Mouse (Mus musculus) liver, embryonic 14.5 days (tissue): ENCODE data around the gene Bri3bp. TPM values are rescaled to one million over a fixed set of nuclear protein-coding genes. Genes with fewer than 3 reads are reported as not detected.
"Not testable (repeated sequence)": the region's sequence is repeated elsewhere in the genome, so short reads cannot be mapped to it uniquely, and the experiment has no call there.

ENCODE experiments used
- ATAC-seq: fragments of 200-750 bp; cut with Nextera tagmentation; 2 replicates; pipeline ENCODE4 v1.8.0; 2017; ENCODE audit warnings: moderate number of reproducible peaks, mild to moderate bottlenecking, moderate library complexity; ENCODE audit not compliant: insufficient read depth
- DNase-seq, 3 experiments: peaks; one replicate each; pipeline ENCODE4 v3.0.0-alpha.2; 2012 to 2013; ENCODE audit warnings: low read depth in 3 of 3, low spot score in 3 of 3
- H3K27ac ChIP-seq: fragments of 300-500 bp; sonication (generic); 2 replicates; pipeline ENCODE4 v1.5.1; 2014; ENCODE audit warnings: moderate library complexity, mild to moderate bottlenecking, control low read depth, inconsistent platforms
- H3K27me3 ChIP-seq: fragments of 300-500 bp; sonication (generic); 2 replicates; pipeline ENCODE4 v1.6.1; 2014; ENCODE audit warnings: mild to moderate bottlenecking, low read length, moderate library complexity; ENCODE audit not compliant: control insufficient read depth, insufficient read depth
- H3K36me3 ChIP-seq: fragments of 300-500 bp; sonication (generic); replicated peaks from 2 replicates; pipeline ENCODE4 v1.6.1; 2014; ENCODE audit warnings: low read depth; ENCODE audit not compliant: control insufficient read depth, insufficient read depth
- H3K4me1 ChIP-seq, 2 experiments: fragments of 200-500 bp in 1 of 2; fragments of 300-500 bp in 1 of 2; sonication (generic) in 1 of 2; replicated peaks; 2 replicates each; pipeline ENCODE4 v1.6.1; 2012 to 2014; ENCODE audit warnings: antibody characterized with exemption in 1 of 2, inconsistent platforms in 1 of 2, low read length in 1 of 2; ENCODE audit not compliant: control insufficient read depth in 2 of 2, insufficient read depth in 2 of 2
- H3K4me2 ChIP-seq: fragments of 300-500 bp; sonication (generic); 2 replicates; pipeline ENCODE4 v1.6.1; 2014; ENCODE audit warnings: low read depth, mild to moderate bottlenecking, control low read depth, moderate library complexity
- H3K4me3 ChIP-seq, 2 experiments: fragments of 200-500 bp in 1 of 2; fragments of 300-500 bp in 1 of 2; sonication (generic) in 1 of 2; 2 replicates each; pipeline ENCODE4 v1.5.1; 2012 to 2014; ENCODE audit warnings: low read depth in 2 of 2, low read length in 2 of 2, mild to moderate bottlenecking in 2 of 2, control low read depth in 1 of 2, inconsistent platforms in 1 of 2, moderate library complexity in 1 of 2; ENCODE audit not compliant: insufficient read depth in 1 of 2
- H3K9ac ChIP-seq: fragments of 300-500 bp; sonication (generic); replicated peaks from 2 replicates; pipeline ENCODE4 v1.6.1; 2014; ENCODE audit warnings: mild to moderate bottlenecking, control low read depth, moderate library complexity
- H3K9me3 ChIP-seq: fragments of 300-500 bp; sonication (generic); 2 replicates; pipeline ENCODE4 v1.6.1; 2016; ENCODE audit warnings: low read length, mixed read lengths; ENCODE audit not compliant: control insufficient read depth
- CTCF ChIP-seq: IDR thresholded peaks from 2 replicates; pipeline ENCODE4 v1.5.1; 2016; ENCODE audit warnings: antibody characterized with exemption, low read depth, control low read depth
- EP300 ChIP-seq: IDR thresholded peaks from 2 replicates; pipeline ENCODE4 v1.6.1; 2016; ENCODE audit warnings: antibody characterized with exemption, low read depth
- WGBS: fragments of 180-500 bp; shearing (Covaris S2); extraction: QIAGEN DNeasy Blood & Tissue Kit; methylation state at CpG from one replicate; pipeline ENCODE4 v1.1.7; 2014; ENCODE audit not compliant: insufficient replicate concordance; 5-methylcytosine and 5-hydroxymethylcytosine counted together
- polyA plus RNA-seq, 2 experiments: library from polyadenylated mRNA; depleted of rRNA in 1 of 2; stranded (reverse) in 1 of 2; unstranded in 1 of 2; fragments of >200 nt; fragmentation: Nextera tagmentation in 1 of 2; extraction: Ambion mirVana in 1 of 2; gene quantifications; 2 replicates each; pipeline versions ENCODE4 v1.2.1 to v1.2.3; 2012 to 2014

Bri3bp gene
- polyA plus RNA-seq, 2 experiments, result 4.9 to 16.4 TPM

DNA sequence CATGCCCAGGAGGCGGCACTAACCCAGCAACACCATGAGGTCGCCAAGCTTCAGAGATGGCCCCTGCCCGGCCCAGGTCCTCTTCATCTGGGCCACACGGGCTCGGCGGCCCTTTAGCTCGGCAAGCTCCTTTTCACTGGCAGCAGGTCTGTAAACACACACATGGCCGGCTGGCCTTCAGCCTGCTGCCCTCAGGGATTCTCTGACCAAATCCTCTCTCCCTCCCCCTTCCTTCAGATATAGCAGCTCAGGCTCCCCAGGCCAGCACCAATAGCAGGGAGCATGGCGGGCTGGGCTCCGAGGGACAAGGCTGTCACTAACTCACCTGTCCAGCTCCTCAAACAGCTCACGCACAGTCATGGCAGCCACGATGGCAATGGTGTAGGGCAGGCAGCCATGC lies 22.7 kb upstream of the Bri3bp start:
- H3K36me3 ChIP-seq, result peaks cover 35% of the 10 kb centered on the region
- no peak for ATAC-seq
- WGBS, result 75% methylated on average over 12 of the region's 12 CpGs

DNA sequence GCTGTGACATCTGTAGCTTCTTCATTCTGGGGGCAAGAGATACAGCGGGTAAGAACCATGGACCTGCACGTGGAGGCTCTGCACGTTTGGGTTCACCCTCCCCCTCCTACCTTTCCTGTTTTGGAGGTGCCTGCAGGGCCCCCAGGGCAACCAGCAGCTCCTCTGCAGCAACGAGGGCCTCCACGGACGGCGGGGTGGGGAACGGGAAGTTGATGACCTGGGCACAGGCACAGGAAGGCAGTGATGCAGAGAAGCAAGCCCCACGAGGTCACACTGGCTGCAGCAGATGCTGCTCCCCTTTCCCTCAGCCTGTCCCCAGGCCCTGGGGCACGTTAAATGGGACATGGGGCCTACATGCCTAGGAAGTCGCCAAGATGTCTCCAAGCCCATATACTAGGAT lies 22.2 kb upstream of the Bri3bp start:
- Histone ChIP-seq H3K4me1 (no peaks in the 10 kb centered on the region), H3K27me3 (no peaks in the 10 kb centered on the region), H3K9me3 (no peaks in the 10 kb centered on the region), H3K36me3 (peaks cover 39% of the 10 kb centered on the region), H3K9ac (no peak overlapping the region), H3K4me2 (no peak overlapping the region), H3K4me3 (no peak overlapping the region), H3K27ac (no peak overlapping the region)
- no peak for ATAC-seq
- no peak for DNase-seq
- 53% methylated on average over 11 of the region's 11 CpGs for WGBS
- TF ChIP-seq EP300 (no peak), CTCF (no peak)

More for the DNA sequence above, 22.7 kb upstream of the Bri3bp start:
- Histone ChIP-seq H3K27ac (no peak overlapping the region), H3K4me3 (no peak overlapping the region), H3K9me3 (no peaks in the 10 kb centered on the region), H3K4me2 (no peak overlapping the region), H3K9ac (no peak overlapping the region), H3K27me3 (no peaks in the 10 kb centered on the region), H3K4me1 (no peaks in the 10 kb centered on the region)
- no peak for DNase-seq
- TF ChIP-seq EP300 (no peak), CTCF (no peak)

DNA sequence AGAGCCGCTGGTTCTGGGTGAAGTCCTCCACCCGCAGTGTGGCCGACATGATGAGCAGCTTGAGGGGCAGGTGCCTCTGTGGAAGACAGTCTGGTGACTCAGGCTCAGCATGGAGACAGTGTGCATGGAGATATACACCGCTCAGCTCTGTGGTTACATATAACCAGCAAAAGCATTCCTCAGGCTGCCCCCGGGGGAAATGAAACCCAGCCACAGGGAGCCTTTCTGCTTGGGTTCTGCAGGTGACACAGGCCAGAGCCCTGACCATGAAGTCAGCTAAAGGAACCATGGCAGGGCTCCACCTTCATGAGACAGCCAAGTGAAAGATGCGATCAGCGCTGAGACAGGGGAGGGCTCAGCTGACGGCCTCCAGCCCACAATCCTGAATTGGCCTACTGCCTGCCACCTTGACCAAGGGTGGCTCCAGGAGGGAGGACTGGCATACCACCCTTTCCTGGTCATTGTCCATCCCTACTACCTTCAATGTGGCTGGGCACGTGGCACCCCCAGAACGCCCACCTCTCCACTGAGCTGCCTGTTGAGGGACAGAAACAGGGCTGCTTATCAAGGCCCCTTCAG lies 15.6 kb upstream of the Bri3bp start:
- H3K9ac ChIP-seq, result no peak overlapping the region
- whole genome bisulfite sequencing, result 87% methylated on average over 10 of the region's 10 CpGs
- no peak overlapping the region for H3K27ac ChIP-seq
- no peaks in the 10 kb centered on the region for H3K9me3 ChIP-seq
- H3K36me3 ChIP-seq, result peaks cover 57% of the 10 kb centered on the region
- ATAC-seq, result no peak
- no peak overlapping the region for H3K4me2 ChIP-seq
- H3K4me1 ChIP-seq, result no peaks in the 10 kb centered on the region
- H3K4me3 ChIP-seq, result no peak overlapping the region
- no peak for DNase-seq
- TF ChIP-seq CTCF (no peak), EP300 (no peak)
- H3K27me3 ChIP-seq, result no peaks in the 10 kb centered on the region

DNA sequence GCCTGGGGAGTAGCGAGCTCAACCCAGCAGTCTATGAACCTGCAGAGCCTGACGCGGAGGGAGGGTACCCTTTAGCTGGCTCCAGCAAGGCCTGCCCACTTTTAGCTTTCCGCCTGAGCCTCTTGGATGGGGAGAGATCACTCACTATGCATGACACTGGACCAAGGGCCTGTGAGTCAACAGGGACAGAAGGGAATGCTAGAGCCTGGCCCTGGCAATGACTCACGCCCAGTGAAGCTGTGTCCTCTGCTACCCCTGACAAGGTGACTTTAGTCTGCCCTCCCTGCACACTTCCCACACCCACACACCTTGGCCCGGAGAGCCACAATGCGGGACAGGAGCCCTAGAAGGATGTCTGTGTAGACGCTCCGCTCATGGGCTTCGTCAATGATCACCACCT lies 15.0 kb upstream of the Bri3bp start:
- Histone ChIP-seq H3K9me3 (no peaks in the 10 kb centered on the region), H3K9ac (no peak overlapping the region), H3K4me1 (no peaks in the 10 kb centered on the region), H3K27me3 (no peaks in the 10 kb centered on the region), H3K36me3 (peaks cover 58% of the 10 kb centered on the region), H3K27ac (no peak overlapping the region), H3K4me2 (no peak overlapping the region), H3K4me3 (no peak overlapping the region)
- DNase-seq (no peak), ATAC-seq (no peak)
- WGBS, result 80% methylated on average over 10 of the region's 10 CpGs
- TF ChIP-seq EP300, result no peak
- TF ChIP-seq CTCF, result no peak

DNA sequence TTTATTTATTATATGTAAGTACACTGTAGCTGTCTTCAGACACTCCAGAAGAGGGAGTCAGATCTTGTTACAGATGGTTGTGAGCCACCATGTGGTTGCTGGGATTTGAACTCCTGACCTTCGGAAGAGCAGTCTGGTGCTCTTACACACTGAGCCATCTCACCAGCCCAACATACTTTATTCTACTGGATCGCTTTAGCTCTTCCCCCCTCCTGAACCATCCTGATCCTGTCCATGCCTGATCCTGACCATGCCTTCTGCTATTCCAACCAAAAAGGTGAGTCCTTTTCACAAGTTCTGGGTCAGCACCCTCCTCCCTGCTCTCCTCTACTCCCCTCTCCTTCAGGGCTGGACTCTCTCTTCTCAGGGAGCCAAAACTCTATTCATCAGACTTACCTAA lies 9.0 kb upstream of the Bri3bp start:
- H3K27ac ChIP-seq, H3K9ac ChIP-seq, H3K27me3 ChIP-seq, ATAC-seq, H3K9me3 ChIP-seq, H3K4me3 ChIP-seq, DNase-seq: not testable (repeated sequence)
- WGBS, result 79% methylated on average over 2 of the region's 2 CpGs
- peaks cover 23% of the 10 kb centered on the region for H3K36me3 ChIP-seq
- peaks cover 5 to 12% of the 10 kb centered on the region in 2 experiments for H3K4me1 ChIP-seq
- H3K4me2 ChIP-seq, result peak overlapping the region; percentile 97
